Mouse (Mus musculus) liver, embryonic 16.5 days (tissue): ENCODE results near the gene Lmf2. TPM values are rescaled to one million over a fixed set of nuclear protein-coding genes. Genes with fewer than 3 reads are reported as not detected.

Source experiments
- ATAC-seq: fragments of 200-750 bp; cut with Nextera tagmentation; 2 replicates; pipeline ENCODE4 v1.8.0; 2017; ENCODE audit warnings: low read depth, mild to moderate bottlenecking, moderate number of reproducible peaks, moderate library complexity
- H3K27ac ChIP-seq: fragments of 300-500 bp; sonication (generic); 2 replicates; pipeline ENCODE4 v1.5.1; 2014; ENCODE audit warnings: mild to moderate bottlenecking, low read length
- H3K27me3 ChIP-seq: fragments of 300-500 bp; sonication (generic); 2 replicates; pipeline ENCODE4 v1.6.1; 2014; ENCODE audit warnings: low read depth, low read length, mixed read lengths; ENCODE audit not compliant: control insufficient read depth, insufficient read depth
- H3K36me3 ChIP-seq: fragments of 300-500 bp; sonication (generic); 2 replicates; pipeline ENCODE4 v1.6.1; 2014; ENCODE audit warnings: mild to moderate bottlenecking; ENCODE audit not compliant: control insufficient read depth, insufficient read depth
- H3K4me1 ChIP-seq: fragments of 300-500 bp; sonication (generic); 2 replicates; pipeline ENCODE4 v1.6.1; 2014; ENCODE audit warnings: low read depth, low read length, mixed read lengths; ENCODE audit not compliant: control insufficient read depth
- H3K4me2 ChIP-seq: fragments of 300-500 bp; sonication (generic); 2 replicates; pipeline ENCODE4 v1.6.1; 2014; ENCODE audit warnings: low read depth, low read length, mixed read lengths
- H3K4me3 ChIP-seq: fragments of 300-500 bp; sonication (generic); 2 replicates; pipeline ENCODE4 v1.5.1; 2014; ENCODE audit warnings: low read depth, mild to moderate bottlenecking, low read length
- H3K9ac ChIP-seq: fragments of 300-500 bp; sonication (generic); 2 replicates; pipeline ENCODE4 v1.6.1; 2014; ENCODE audit warnings: low read depth, low read length
- H3K9me3 ChIP-seq: fragments of 300-500 bp; sonication (generic); replicated peaks from 2 replicates; pipeline ENCODE4 v1.6.1; 2016; ENCODE audit warnings: low read length; ENCODE audit not compliant: control insufficient read depth
- WGBS: fragments of 180-500 bp; shearing (Covaris S2); extraction: QIAGEN DNeasy Blood & Tissue Kit; methylation state at CpG from one replicate; pipeline ENCODE4 v1.1.7; 2014; ENCODE audit not compliant: insufficient replicate concordance; 5-methylcytosine and 5-hydroxymethylcytosine counted together
- polyA plus RNA-seq: library from polyadenylated mRNA; unstranded; fragments of >200 nt; fragmentation: Nextera tagmentation; extraction: Ambion mirVana; gene quantifications from 2 replicates; pipeline ENCODE4 v1.2.1, GENCODE M21; 2015

Lmf2 gene
- polyA plus RNA-seq, 1 experiment from 2014 or later = 34.4 TPM

DNA sequence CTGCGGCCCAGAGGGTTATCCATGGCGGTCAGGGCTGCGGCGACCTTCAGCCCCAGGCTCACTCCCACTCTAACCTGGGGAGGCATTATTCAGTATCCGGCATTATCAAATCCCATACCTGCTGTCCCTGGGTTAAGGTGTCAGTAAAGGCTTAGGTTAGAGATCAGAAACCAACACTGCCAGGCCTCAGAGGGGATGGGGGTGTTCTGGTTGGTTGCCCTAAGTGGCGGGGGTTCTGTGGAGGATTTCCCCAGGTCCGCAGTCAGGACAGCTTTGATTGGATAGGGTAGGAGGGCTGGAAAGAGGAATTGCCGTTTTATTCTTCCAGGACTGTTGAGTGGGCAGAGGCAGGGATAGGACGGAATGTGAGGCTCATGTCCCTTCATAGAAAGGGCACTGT is 18.9 kb upstream of the Lmf2 start:
- ATAC-seq = no peak
- 57% methylated on average over 9 of the region's 9 CpGs for WGBS
- peak overlapping the region; percentile 80 for H3K9ac ChIP-seq
- no peaks in the 10 kb centered on the region for H3K9me3 ChIP-seq
- H3K36me3 ChIP-seq = peaks cover 32% of the 10 kb centered on the region
- peaks cover 31% of the 10 kb centered on the region for H3K27me3 ChIP-seq
- peaks cover 31% of the 10 kb centered on the region for H3K4me1 ChIP-seq
- H3K4me2 ChIP-seq = peak overlapping the region; percentile 100
- peak overlapping the region; percentile 82 for H3K4me3 ChIP-seq
- H3K27ac ChIP-seq = peak overlapping the region; percentile 90; the same call in 1 of the 2 replicates

DNA sequence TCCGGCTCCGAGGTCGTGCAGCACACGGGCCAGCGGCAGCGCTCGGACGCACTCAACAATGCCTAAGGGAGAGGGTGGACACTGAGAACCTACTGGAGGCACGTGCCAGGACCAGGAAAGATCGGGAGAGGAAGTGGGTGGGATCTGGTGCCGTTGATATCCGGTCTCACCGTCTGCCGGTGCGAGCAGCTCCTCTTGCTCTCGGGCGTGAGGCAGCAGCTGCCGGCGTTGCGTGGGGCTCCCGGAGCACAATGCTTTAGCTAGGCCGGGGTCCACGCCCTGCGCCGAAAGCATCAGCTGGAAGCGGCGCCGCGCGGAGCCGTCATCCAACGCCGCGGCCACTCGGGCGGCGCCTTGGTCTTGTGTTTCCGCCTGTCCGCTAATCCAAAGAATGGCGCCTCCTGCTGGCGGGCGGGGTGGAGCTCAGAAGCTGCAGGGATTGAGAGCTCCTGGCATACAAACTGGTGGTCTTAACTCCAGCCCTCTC is 18.3 kb upstream of the Lmf2 start, which contains the start of gene Sco2:
Gene Sco2 (minus strand): TSS at position 85 of the 487 bp plus-strand sequence.
- WGBS = under 1% methylated on average over 42 of the region's 42 CpGs
- Histone ChIP-seq H3K9ac (peak within 1 kb of the TSS; percentile 80), H3K27me3 (peaks cover 26% of the 10 kb centered on the region), H3K4me2 (peak within 1 kb of the TSS; percentile 100), H3K4me3 (peak within 1 kb of the TSS; percentile 82), H3K9me3 (no peaks in the 10 kb centered on the region), H3K4me1 (peaks cover 26% of the 10 kb centered on the region), H3K36me3 (peaks cover 38% of the 10 kb centered on the region), H3K27ac (peak within 1 kb of the TSS; percentile 90)
- ATAC-seq = peak; percentile 70

DNA sequence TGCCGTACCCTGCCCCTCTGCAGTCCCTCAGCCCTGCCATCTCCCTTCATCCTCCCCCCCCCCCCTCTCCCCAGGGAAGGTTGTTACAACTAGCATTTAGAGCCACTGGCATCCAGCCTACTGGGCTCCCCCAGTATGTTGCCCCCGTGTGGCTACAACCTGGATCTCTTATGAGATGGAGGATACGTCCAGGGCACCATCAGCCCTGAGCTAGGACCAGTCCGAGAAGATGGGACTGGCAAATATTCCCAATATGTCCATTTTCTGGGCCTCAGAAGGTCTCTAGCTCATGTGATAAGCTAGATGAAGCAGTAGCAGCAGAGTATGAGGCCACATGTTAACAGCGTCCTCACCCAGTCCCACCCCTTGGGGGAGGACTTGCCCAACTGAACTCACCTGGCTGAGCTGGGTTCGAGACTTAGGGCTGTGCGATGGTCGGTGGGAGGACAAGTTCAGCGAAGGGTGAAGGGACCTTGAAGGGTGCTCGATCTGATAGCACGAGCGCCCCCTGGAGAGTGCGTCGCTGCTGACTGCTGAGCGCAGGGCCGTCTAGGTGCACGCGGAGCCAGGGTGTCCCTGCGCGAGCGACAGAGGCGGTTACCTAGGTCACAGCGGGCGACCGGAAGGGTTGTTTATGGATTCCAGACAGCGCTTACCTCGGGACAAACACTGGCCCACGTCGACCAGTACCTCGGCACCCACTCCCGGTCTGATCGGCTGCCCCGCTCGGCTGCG is 17.7 kb upstream of the Lmf2 start:
- WGBS = 2% methylated on average over 35 of the region's 35 CpGs
- Histone ChIP-seq H3K36me3 (peaks cover 44% of the 10 kb centered on the region), H3K27ac (peak overlapping the region; percentile 90), H3K4me3 (peak overlapping the region; percentile 82), H3K9me3 (no peaks in the 10 kb centered on the region), H3K27me3 (peaks cover 19% of the 10 kb centered on the region), H3K4me2 (peak overlapping the region; percentile 100), H3K4me1 (peaks cover 20% of the 10 kb centered on the region), H3K9ac (peak overlapping the region; percentile 80)
- peak; percentile 85 for ATAC-seq

DNA sequence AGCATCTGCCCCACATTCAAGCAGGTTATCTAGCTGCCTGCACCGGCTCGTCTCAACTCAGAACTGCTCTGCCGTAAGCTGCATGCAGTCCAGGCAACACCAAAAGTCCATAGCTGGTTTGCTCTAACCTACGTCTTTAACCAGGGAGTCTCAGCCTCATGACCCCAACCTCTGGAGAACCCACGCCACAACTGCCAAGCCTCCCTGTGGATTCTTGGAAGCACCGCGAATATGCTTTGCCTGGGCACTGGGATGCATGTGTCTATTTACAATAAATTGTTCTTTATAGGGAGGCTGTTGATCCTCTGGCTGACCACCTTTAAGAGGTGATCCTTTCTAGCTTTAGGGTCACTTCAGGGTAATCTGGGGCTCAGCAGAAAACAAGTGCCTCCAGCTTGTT is 17.1 kb upstream of the Lmf2 start:
- ATAC-seq = no peak
- Histone ChIP-seq H3K9me3 (no peaks in the 10 kb centered on the region), H3K27me3 (peaks cover 13% of the 10 kb centered on the region), H3K4me3 (peak overlapping the region; percentile 82; the same call in 1 of the 2 replicates), H3K9ac (no peak overlapping the region), H3K36me3 (peaks cover 50% of the 10 kb centered on the region), H3K4me1 (peaks cover 17% of the 10 kb centered on the region), H3K4me2 (peak overlapping the region; percentile 100), H3K27ac (peak overlapping the region; percentile 19; the same call in 1 of the 2 replicates)
- WGBS = 79% methylated on average over 7 of the region's 7 CpGs

DNA sequence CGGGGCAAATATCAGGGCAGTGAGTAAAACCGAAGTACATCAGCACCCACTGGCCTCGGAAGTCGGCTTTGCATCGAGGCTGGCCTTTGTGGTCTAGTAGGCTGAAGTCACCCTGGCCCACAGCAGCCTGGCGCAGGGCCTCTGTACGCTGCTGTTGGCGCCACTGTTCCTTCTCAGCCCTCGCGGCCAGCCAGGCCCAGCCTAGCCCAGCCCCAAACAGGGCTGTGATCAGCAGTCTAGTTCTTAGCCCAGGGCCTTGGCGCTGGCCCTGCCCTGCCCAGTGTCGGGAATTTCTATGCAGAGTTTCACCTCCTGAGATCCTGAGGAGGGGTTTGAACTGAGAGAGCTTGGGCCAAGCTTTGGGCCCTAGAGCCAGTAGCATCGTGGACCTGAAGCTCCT is 16.6 kb upstream of the Lmf2 start:
- WGBS = 77% methylated on average over 13 of the region's 13 CpGs
- ATAC-seq = no peak
- peaks cover 8% of the 10 kb centered on the region for H3K27me3 ChIP-seq
- H3K4me2 ChIP-seq = no peak overlapping the region
- no peak overlapping the region for H3K9ac ChIP-seq
- peaks cover 12% of the 10 kb centered on the region for H3K4me1 ChIP-seq
- no peak overlapping the region for H3K4me3 ChIP-seq
- H3K27ac ChIP-seq = 0 out of 2 replicates have a peak overlapping the region, but pooled peaks have one; percentile 19
- peaks cover 55% of the 10 kb centered on the region for H3K36me3 ChIP-seq
- no peaks in the 10 kb centered on the region for H3K9me3 ChIP-seq

DNA sequence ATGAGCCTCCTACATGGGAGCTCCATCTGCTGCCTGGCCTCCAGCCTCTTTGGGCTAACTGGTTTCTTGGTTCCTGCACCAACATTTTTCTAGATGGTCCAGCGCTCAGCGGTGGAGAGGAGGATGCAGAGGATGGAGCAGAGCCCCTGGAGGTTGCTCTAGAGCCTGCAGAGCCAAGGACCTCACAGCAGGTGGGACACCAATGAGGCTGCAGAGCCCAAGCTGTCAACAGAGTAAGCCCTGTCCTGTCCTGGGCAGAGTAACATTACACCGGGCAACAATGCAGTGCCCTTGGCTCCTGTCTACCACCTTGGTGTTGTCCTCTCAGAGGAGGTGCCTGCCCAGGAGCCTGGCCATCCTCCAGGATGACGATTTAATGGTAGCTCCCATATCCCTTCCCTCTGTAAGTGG is 9.7 kb upstream of the Lmf2 start:
- ATAC-seq = no peak
- Histone ChIP-seq H3K36me3 (peaks cover 88% of the 10 kb centered on the region), H3K4me2 (no peak overlapping the region), H3K9me3 (no peaks in the 10 kb centered on the region), H3K27ac (no peak overlapping the region), H3K27me3 (no peaks in the 10 kb centered on the region), H3K4me3 (no peak overlapping the region), H3K4me1 (no peaks in the 10 kb centered on the region), H3K9ac (no peak overlapping the region)
- WGBS = 85% methylated on average over 4 of the region's 4 CpGs

DNA sequence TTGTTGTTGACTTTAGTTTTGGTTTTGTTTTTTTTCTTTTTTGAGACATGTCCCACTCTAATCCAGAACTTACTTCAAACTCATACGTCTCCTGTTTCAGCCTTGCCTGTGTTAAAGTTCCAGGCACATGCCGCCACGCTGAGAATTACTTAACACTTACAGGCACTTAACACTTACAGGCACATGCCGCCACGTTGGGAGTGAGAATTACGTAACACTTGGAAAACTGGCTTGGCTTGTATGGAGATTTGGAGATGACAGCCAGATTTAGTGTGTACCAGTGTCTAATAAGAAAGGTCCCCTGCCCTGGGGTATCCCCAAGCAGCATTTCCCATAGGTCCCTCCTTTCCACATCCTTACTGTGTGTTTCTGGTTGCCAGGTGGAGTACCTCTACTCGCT is 7.6 kb upstream of the Lmf2 start:
- WGBS = 86% methylated on average over 7 of the region's 7 CpGs
- Histone ChIP-seq H3K9ac (no peak overlapping the region), H3K9me3 (no peaks in the 10 kb centered on the region), H3K4me2 (no peak overlapping the region), H3K4me3 (no peak overlapping the region), H3K36me3 (peaks cover 69% of the 10 kb centered on the region), H3K27me3 (no peaks in the 10 kb centered on the region), H3K4me1 (peaks cover 7% of the 10 kb centered on the region), H3K27ac (no peak overlapping the region)
- no peak for ATAC-seq

DNA sequence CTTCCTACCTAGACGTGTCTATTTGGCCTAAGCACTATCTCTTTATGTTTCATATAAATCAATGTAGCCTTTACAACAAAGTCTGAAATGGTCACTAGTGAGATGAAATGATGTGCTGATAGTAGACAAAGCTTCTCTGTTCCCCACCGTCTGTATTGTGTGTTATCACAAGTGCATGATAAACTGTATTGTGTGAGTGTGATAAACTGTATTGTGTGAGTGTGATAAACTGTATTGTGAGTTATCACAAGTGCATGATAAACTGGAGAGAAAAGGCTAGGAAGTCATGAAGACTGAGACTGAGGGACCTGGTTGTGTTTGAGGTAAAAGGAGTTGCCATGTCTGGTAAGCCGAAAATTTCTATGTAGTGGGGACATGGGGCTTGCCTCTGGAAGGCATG is 3.3 kb upstream of the Lmf2 start:
- H3K27ac ChIP-seq = no peak overlapping the region
- ATAC-seq = no peak
- no peak overlapping the region for H3K4me3 ChIP-seq
- no peak overlapping the region for H3K9ac ChIP-seq
- H3K4me1 ChIP-seq = peaks cover 27% of the 10 kb centered on the region
- H3K9me3 ChIP-seq = no peaks in the 10 kb centered on the region
- no peak overlapping the region for H3K4me2 ChIP-seq
- H3K36me3 ChIP-seq = peaks cover 28% of the 10 kb centered on the region
- no peaks in the 10 kb centered on the region for H3K27me3 ChIP-seq
- 42% methylated on average over 3 of the region's 3 CpGs for WGBS

DNA sequence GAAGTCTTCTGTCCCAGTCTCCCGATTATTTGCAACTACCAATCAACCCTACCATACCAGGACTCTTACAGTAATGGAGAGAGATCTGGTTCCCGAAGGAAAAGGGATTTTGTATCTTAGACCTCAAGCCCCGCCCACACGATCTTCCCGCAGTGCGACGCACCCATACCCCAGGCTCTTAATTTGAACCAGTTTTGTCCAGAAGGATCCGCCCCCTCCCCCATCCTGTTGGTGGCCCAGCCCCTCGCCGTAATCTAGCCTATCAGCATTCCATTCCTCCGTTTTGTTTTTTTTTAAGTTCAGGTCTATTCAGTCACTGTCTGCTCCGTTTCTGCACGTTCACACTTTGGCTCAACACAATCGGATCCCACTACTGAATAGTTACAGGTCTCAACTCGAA is 913 bp upstream of the Lmf2 start:
- H3K36me3 ChIP-seq = peaks cover 33% of the 10 kb centered on the region
- peak overlapping the region; percentile 79 for H3K27ac ChIP-seq

More for the DNA sequence above, 913 bp upstream of the Lmf2 start:
- Histone ChIP-seq H3K9ac (peak overlapping the region; percentile 81), H3K4me1 (peaks cover 28% of the 10 kb centered on the region), H3K9me3 (no peaks in the 10 kb centered on the region), H3K4me3 (peak overlapping the region; percentile 80), H3K4me2 (peak overlapping the region; percentile 76), H3K27me3 (no peaks in the 10 kb centered on the region)
- ATAC-seq = peak; percentile 64
- WGBS = under 1% methylated on average over 15 of the region's 15 CpGs
